Mouse (Mus musculus): ENCODE results near the gene Tmco1. TPM values are rescaled to one million over a fixed set of nuclear protein-coding genes. Genes with fewer than 3 reads are reported as not detected.

Tmco1 gene
- total RNA-seq, 1 experiment, result 155 TPM

GRCm38 (mm10) chr1:167265366-167265765 is 42.8 kb upstream of the Tmco1 start:
- Histone ChIP-seq H3K36me3 (ENCODE audit: control insufficient read depth, insufficient read depth, low read length, poor library complexity, severe bottlenecking) (peaks cover 25% of the 10 kb centered on the region; the same call in 1 of the 2 replicates), H3K4me3 (ENCODE audit: insufficient read depth in 1 of 2, low read depth in 1 of 2, low read length in 2 of 2, poor library complexity in 1 of 2, severe bottlenecking in 1 of 2) (no peak overlapping the region), H3K9ac (ENCODE audit: insufficient read depth, low read depth, low read length, poor library complexity, severe bottlenecking) (no peak overlapping the region), H3K9me3 (ENCODE audit: control insufficient read depth, insufficient read depth, low read depth, low read length) (no peaks in the 10 kb centered on the region), H3K4me1 (ENCODE audit: control insufficient read depth in 2 of 2, insufficient read depth in 2 of 2, low read length in 2 of 2, poor library complexity in 1 of 2) (peaks cover 10 to 48% of the 10 kb centered on the region in 2 experiments), H3K27ac (ENCODE audit: insufficient read depth, low read depth, low read length, poor library complexity, severe bottlenecking) (no peak overlapping the region)
- no peak for TF ChIP-seq CHD2 (IDR thresholded peaks at IDR 0.05; ENCODE audit: low read depth, low read length)
- no peak for TF ChIP-seq MAFK (IDR thresholded peaks at IDR 0.05; ENCODE audit: insufficient read depth, low read depth, low read length)
- TF ChIP-seq ZC3H11A (IDR thresholded peaks at IDR 0.05; ENCODE audit: borderline replicate concordance, low read depth, low read length), result no peak
- no peak for TF ChIP-seq ZNF384 (IDR thresholded peaks at IDR 0.05; ENCODE audit: low read depth, low read length)
- no peak for TF ChIP-seq HCFC1 (IDR thresholded peaks at IDR 0.05; ENCODE audit: borderline replicate concordance, insufficient read depth, low read length)
- no peak for DNase-seq (ENCODE audit: low read depth, low spot score)
- in situ Hi-C loops (cut with MboI; ENCODE audit: low sequenced_read_pairs in 2 of 2, unreplicated experiment in 2 of 2), result no loop called here

GRCm38 (mm10) chr1:167266720-167267119 is 41.5 kb upstream of the Tmco1 start:
- Histone ChIP-seq H3K27ac (ENCODE audit: insufficient read depth, low read depth, low read length, poor library complexity, severe bottlenecking) (no peak overlapping the region), H3K4me1 (ENCODE audit: control insufficient read depth in 2 of 2, insufficient read depth in 2 of 2, low read length in 2 of 2, poor library complexity in 1 of 2) (peaks cover 10 to 52% of the 10 kb centered on the region in 2 experiments), H3K4me3 (ENCODE audit: insufficient read depth in 1 of 2, low read depth in 1 of 2, low read length in 2 of 2, poor library complexity in 1 of 2, severe bottlenecking in 1 of 2) (no peak overlapping the region), H3K9me3 (ENCODE audit: control insufficient read depth, insufficient read depth, low read depth, low read length) (no peaks in the 10 kb centered on the region), H3K9ac (ENCODE audit: insufficient read depth, low read depth, low read length, poor library complexity, severe bottlenecking) (no peak overlapping the region), H3K36me3 (ENCODE audit: control insufficient read depth, insufficient read depth, low read length, poor library complexity, severe bottlenecking) (peaks cover 23% of the 10 kb centered on the region; the same call in 1 of the 2 replicates)
- DNase-seq (ENCODE audit: low read depth, low spot score), result no peak
- peak; percentile 90 for TF ChIP-seq ZNF384 (IDR thresholded peaks at IDR 0.05; ENCODE audit: low read depth, low read length)
- TF ChIP-seq HCFC1 (IDR thresholded peaks at IDR 0.05; ENCODE audit: borderline replicate concordance, insufficient read depth, low read length), result no peak
- in situ Hi-C loops (cut with MboI; ENCODE audit: low sequenced_read_pairs in 2 of 2, unreplicated experiment in 2 of 2), result no loop called here

- H3K4me1 ChIP-seq (ENCODE audit: control insufficient read depth in 2 of 2, insufficient read depth in 2 of 2, low read length in 2 of 2, poor library complexity in 1 of 2), result peaks cover 14 to 50% of the 10 kb centered on the region in 2 experiments
These were observed 39.7 kb upstream of the Tmco1 start for GRCm38 (mm10) chr1:167268360-167269063.

GRCm38 (mm10) chr1:167269350-167269811 is 38.8 kb upstream of the Tmco1 start:
- in situ Hi-C loops (cut with MboI; ENCODE audit: low sequenced_read_pairs in 2 of 2, unreplicated experiment in 2 of 2), result no loop called here
- Histone ChIP-seq H3K4me1 (ENCODE audit: control insufficient read depth in 2 of 2, insufficient read depth in 2 of 2, low read length in 2 of 2, poor library complexity in 1 of 2) (peaks cover 18 to 53% of the 10 kb centered on the region in 2 experiments), H3K4me3 (ENCODE audit: insufficient read depth in 1 of 2, low read depth in 1 of 2, low read length in 2 of 2, poor library complexity in 1 of 2, severe bottlenecking in 1 of 2) (peak overlapping the region; percentile 7 to 34; a peak in 1 of 4 replicates), H3K9ac (ENCODE audit: insufficient read depth, low read depth, low read length, poor library complexity, severe bottlenecking) (peak overlapping the region; percentile 4; the same call in 1 of the 2 replicates), H3K9me3 (ENCODE audit: control insufficient read depth, insufficient read depth, low read depth, low read length) (no peaks in the 10 kb centered on the region), H3K36me3 (ENCODE audit: control insufficient read depth, insufficient read depth, low read length, poor library complexity, severe bottlenecking) (peaks cover 19% of the 10 kb centered on the region; the same call in 1 of the 2 replicates), H3K27ac (ENCODE audit: insufficient read depth, low read depth, low read length, poor library complexity, severe bottlenecking) (peak overlapping the region; percentile 58; the same call in 1 of the 2 replicates)
- DNase-seq (ENCODE audit: low read depth, low spot score), result no peak
- TF ChIP-seq CHD2 (IDR thresholded peaks at IDR 0.05; ENCODE audit: low read depth, low read length) (no peak), MAFK (IDR thresholded peaks at IDR 0.05; ENCODE audit: insufficient read depth, low read depth, low read length) (no peak), HCFC1 (IDR thresholded peaks at IDR 0.05; ENCODE audit: borderline replicate concordance, insufficient read depth, low read length) (no peak), ZNF384 (IDR thresholded peaks at IDR 0.05; ENCODE audit: low read depth, low read length) (no peak), ZC3H11A (IDR thresholded peaks at IDR 0.05; ENCODE audit: borderline replicate concordance, low read depth, low read length) (no peak)

More at GRCm38 (mm10) chr1:167268360-167269063, 39.7 kb upstream of the Tmco1 start:
- Histone ChIP-seq H3K9me3 (ENCODE audit: control insufficient read depth, insufficient read depth, low read depth, low read length) (no peaks in the 10 kb centered on the region), H3K36me3 (ENCODE audit: control insufficient read depth, insufficient read depth, low read length, poor library complexity, severe bottlenecking) (peaks cover 21% of the 10 kb centered on the region; the same call in 1 of the 2 replicates), H3K27ac (ENCODE audit: insufficient read depth, low read depth, low read length, poor library complexity, severe bottlenecking) (peak overlapping the region; percentile 58; the same call in 1 of the 2 replicates), H3K4me3 (ENCODE audit: insufficient read depth in 1 of 2, low read depth in 1 of 2, low read length in 2 of 2, poor library complexity in 1 of 2, severe bottlenecking in 1 of 2) (no peak overlapping the region), H3K9ac (ENCODE audit: insufficient read depth, low read depth, low read length, poor library complexity, severe bottlenecking) (peak overlapping the region; percentile 30; the same call in 1 of the 2 replicates)
- no peak for DNase-seq (ENCODE audit: low read depth, low spot score)
- TF ChIP-seq ZC3H11A (IDR thresholded peaks at IDR 0.05; ENCODE audit: borderline replicate concordance, low read depth, low read length), result no peak
- no peak for TF ChIP-seq ZNF384 (IDR thresholded peaks at IDR 0.05; ENCODE audit: low read depth, low read length)
- TF ChIP-seq CHD2 (IDR thresholded peaks at IDR 0.05; ENCODE audit: low read depth, low read length), result no peak
- no peak for TF ChIP-seq HCFC1 (IDR thresholded peaks at IDR 0.05; ENCODE audit: borderline replicate concordance, insufficient read depth, low read length)
- TF ChIP-seq MAFK (IDR thresholded peaks at IDR 0.05; ENCODE audit: insufficient read depth, low read depth, low read length), result no peak
- in situ Hi-C loops (cut with MboI; ENCODE audit: low sequenced_read_pairs in 2 of 2, unreplicated experiment in 2 of 2), result no loop called here
